Comparison of ENCODE assay signal across 8 mouse cellular contexts in the genomic region with DNA sequence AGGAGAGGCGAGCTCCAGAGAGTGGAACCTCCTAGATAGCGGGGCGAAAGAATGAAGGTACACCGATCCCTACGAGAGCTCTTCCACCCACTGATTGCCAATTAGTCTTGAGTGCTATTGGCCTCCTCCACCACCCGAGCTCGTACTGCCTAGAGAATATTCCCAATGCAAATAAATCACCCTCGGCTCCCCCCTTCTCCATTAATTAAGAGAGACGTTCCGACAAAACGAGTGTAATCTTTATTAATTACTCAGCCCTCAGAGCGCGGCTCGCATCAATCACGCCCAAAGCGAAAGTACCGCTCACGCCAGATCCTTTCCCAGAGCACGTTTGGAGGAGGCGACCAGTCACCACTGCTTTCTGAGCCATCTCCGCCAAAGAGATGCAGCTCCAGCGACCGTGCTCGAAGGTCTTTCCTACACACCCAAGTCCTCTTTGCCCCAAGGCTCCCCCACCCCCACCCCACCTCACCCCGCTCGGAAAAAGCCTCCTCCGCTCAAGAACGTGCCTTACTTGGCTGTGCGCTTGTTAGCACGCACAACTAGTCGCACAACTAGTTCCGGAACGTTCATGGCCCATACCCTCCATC. TPM values are rescaled to one million over a fixed set of nuclear protein-coding genes. Genes with fewer than 3 reads are reported as not detected.
DNase-seq lines count a peak whose midpoint lies in the region; ATAC-seq and TF ChIP-seq lines count a peak whose summit lies in the region.

No protein-coding gene starts in this region.

- intact Hi-C loops in heart, postnatal 14 days (cut with DNase I): no loop called here

- no peaks in the 10 kb centered on the region for H3K9me3 ChIP-seq in heart, embryonic 13.5 days
- no peaks in the 10 kb centered on the region for H3K9me3 ChIP-seq in lung, postnatal 0 days (ENCODE audit: low read length)

- no peak for DNase-seq in heart, postnatal 14 days
- DNase-seq in lung, postnatal 0 days (ENCODE audit: low spot score): no peak
- DNase-seq in right cerebral cortex, postnatal 36 days (ENCODE audit: low spot score in 2 of 2): no peak
- no peak for DNase-seq in gastrocnemius, postnatal 25 days

- TF ChIP-seq CTCF in lung, postnatal 0 days (IDR thresholded peaks at IDR 0.05): no peak

- ATAC-seq in heart, embryonic 13.5 days (ENCODE audit: extremely low read depth, insufficient number of reproducible peaks, low FRiP score, low TSS enrichment): no peak
- ATAC-seq in hematopoietic stem cell, adult 5-6 weeks (replicated peaks in 1 of 2; ENCODE audit: insufficient read depth in 1 of 2, low FRiP score in 2 of 2, low TSS enrichment in 1 of 2, low read depth in 1 of 2, poor library complexity in 2 of 2, severe bottlenecking in 2 of 2): peak; percentile 50 to 52; a peak in 1 of 4 replicates
- ATAC-seq in lung, postnatal 0 days: no peak
- no peak; the same call in 1 of the 2 replicates for ATAC-seq in megakaryocyte progenitor cell, adult 5-6 weeks (replicated peaks; ENCODE audit: poor library complexity)

- H3K9ac ChIP-seq in heart, embryonic 13.5 days: peak overlapping the region; percentile 45
- H3K9ac ChIP-seq in lung, postnatal 0 days (replicated peaks; ENCODE audit: low read depth): no peak overlapping the region

- WGBS in heart, embryonic 13.5 days: 1% methylated on average over 33 of the region's 33 CpGs
- WGBS in lung, postnatal 0 days: under 1% methylated on average over 33 of the region's 33 CpGs

- no peak overlapping the region for H3K27ac ChIP-seq in heart, embryonic 13.5 days (replicated peaks)
- H3K27ac ChIP-seq in brown adipose tissue, adult 24 weeks (replicated peaks; ENCODE audit: low read depth, low read length): no peak overlapping the region
- no peak overlapping the region for H3K27ac ChIP-seq in lung, postnatal 0 days (ENCODE audit: low read length)

- peak overlapping the region; percentile 52 for H3K4me3 ChIP-seq in heart, embryonic 13.5 days
- H3K4me3 ChIP-seq in brown adipose tissue, adult 24 weeks (ENCODE audit: insufficient read depth, low read depth, low read length): peak overlapping the region; percentile 53
- peak overlapping the region; percentile 50 for H3K4me3 ChIP-seq in lung, postnatal 0 days (ENCODE audit: low read depth, low read length)

- H3K27me3 ChIP-seq in heart, embryonic 13.5 days (replicated peaks): peaks cover 97% of the 10 kb centered on the region
- peaks cover 89% of the 10 kb centered on the region for H3K27me3 ChIP-seq in lung, postnatal 0 days (replicated peaks; ENCODE audit: insufficient read depth, low read length)

- peaks cover 10% of the 10 kb centered on the region for H3K4me1 ChIP-seq in heart, embryonic 13.5 days
- H3K4me1 ChIP-seq in brown adipose tissue, adult 24 weeks (ENCODE audit: control insufficient read depth, insufficient read depth, insufficient read length, low read length): 0 out of 2 replicates have a peak, but pooled peaks cover 6% of the 10 kb centered on the region
- H3K4me1 ChIP-seq in lung, postnatal 0 days (ENCODE audit: insufficient read depth, low read depth, low read length): peaks cover 9% of the 10 kb centered on the region

- no peaks in the 10 kb centered on the region for H3K36me3 ChIP-seq in heart, embryonic 13.5 days
- H3K36me3 ChIP-seq in lung, postnatal 0 days (ENCODE audit: insufficient read depth, low read length): no peaks in the 10 kb centered on the region

- H3K4me2 ChIP-seq in heart, embryonic 13.5 days: peak overlapping the region; percentile 71
- peak overlapping the region; percentile 62 for H3K4me2 ChIP-seq in lung, postnatal 0 days (replicated peaks; ENCODE audit: low read depth, low read length)

- no peak for TF ChIP-seq EP300 in lung, postnatal 0 days (IDR thresholded peaks at IDR 0.05)

RNA-seq across cellular contexts. Expression of gene Pax3, which starts 6.8 kb away (rescaled TPM):
- polyA plus RNA-seq in heart, embryonic 13.5 days (2015; fragmentation: Nextera tagmentation; extraction: Ambion mirVana): 0.09 TPM in 1 of 2 replicates, not detected in the other
- under 1 TPM in 1 of 2 experiments, not detected in 1; 0.07 TPM for total RNA-seq in heart, postnatal 14 days (2021)
- polyA plus RNA-seq in brown adipose tissue, adult 24 weeks (2012; ENCODE audit: insufficient read depth, insufficient read length, missing spikeins): not detected in 2 replicates
- total RNA-seq in hematopoietic stem cell, adult 5-6 weeks (2017): not detected in 2 replicates
- polyA plus RNA-seq in lung, postnatal 0 days (2015; fragmentation: Nextera tagmentation; extraction: Ambion mirVana): not detected in 2 replicates
- total RNA-seq in gastrocnemius, postnatal 25 days (2021): under 1 TPM in 1 of 2 experiments, not detected in 1; 0.08 TPM
- total RNA-seq in megakaryocyte progenitor cell, adult 5-6 weeks (2015): not detected in 2 replicates
- total RNA-seq in megakaryocyte progenitor cell, adult 5-6 weeks (2017): not detected in 2 replicates

Comparison
In these comparisons a context has a peak if more than half of its experiments do, and no peak if none do; other contexts are left out.
1. ATAC-seq: peak in hematopoietic stem cell, adult 5-6 weeks (2 of 2); none in heart, embryonic 13.5 days (single experiment), lung, postnatal 0 days (single experiment) and megakaryocyte progenitor cell, adult 5-6 weeks (single experiment).
2. Peak in every context shown above with its lines, with median percentiles within 50 percentile points of each other: H3K4me3 ChIP-seq.